Mouse (Mus musculus) forebrain, embryonic 11.5 days (tissue): ENCODE measurements around the gene Trpv2. TPM values are rescaled to one million over a fixed set of nuclear protein-coding genes. Genes with fewer than 3 reads are reported as not detected.

Source experiments
- ATAC-seq: fragments of 200-750 bp; cut with Nextera tagmentation; replicated peaks from 2 replicates; pipeline ENCODE4 v1.8.0; 2017; ENCODE audit warnings: moderate TSS enrichment; ENCODE audit not compliant: low FRiP score
- DNase-seq: peaks from one replicate; pipeline ENCODE4 v3.0.0-alpha.2; 2017; ENCODE audit warnings: low spot score
- H3K27ac ChIP-seq: fragments of 300-500 bp; sonication (generic); 2 replicates; pipeline ENCODE4 v1.5.1; 2014; ENCODE audit warnings: low read depth, low read length
- H3K27me3 ChIP-seq: fragments of 300-500 bp; sonication (generic); 2 replicates; pipeline ENCODE4 v1.6.1; 2014; ENCODE audit warnings: mild to moderate bottlenecking, low read length, mixed read lengths; ENCODE audit not compliant: control insufficient read depth, insufficient read depth
- H3K36me3 ChIP-seq: fragments of 300-500 bp; sonication (generic); 2 replicates; pipeline ENCODE4 v1.6.1; 2014; ENCODE audit warnings: mild to moderate bottlenecking, low read length, moderate library complexity, mixed read lengths; ENCODE audit not compliant: control insufficient read depth, insufficient read depth
- H3K4me1 ChIP-seq: fragments of 300-500 bp; sonication (generic); replicated peaks from 2 replicates; pipeline ENCODE4 v1.6.1; 2014; ENCODE audit warnings: low read length, mixed read lengths; ENCODE audit not compliant: control insufficient read depth, insufficient read depth
- H3K4me2 ChIP-seq: fragments of 300-500 bp; sonication (generic); 2 replicates; pipeline ENCODE4 v1.6.1; 2014; ENCODE audit warnings: low read depth, mild to moderate bottlenecking, low read length, moderate library complexity, mixed read lengths; ENCODE audit not compliant: severe bottlenecking
- H3K4me3 ChIP-seq: fragments of 300-500 bp; sonication (generic); 2 replicates; pipeline ENCODE4 v1.5.1; 2014; ENCODE audit warnings: low read depth, low read length
- H3K9ac ChIP-seq: fragments of 300-500 bp; sonication (generic); 2 replicates; pipeline ENCODE4 v1.6.1; 2014; ENCODE audit warnings: low read length
- H3K9me3 ChIP-seq: fragments of 300-500 bp; sonication (generic); 2 replicates; pipeline ENCODE4 v1.6.1; 2016; ENCODE audit warnings: low read length, mixed read lengths; ENCODE audit not compliant: control insufficient read depth
- WGBS: fragments of 180-500 bp; shearing (Covaris S2); extraction: QIAGEN DNeasy Blood & Tissue Kit; methylation state at CpG from one replicate; pipeline ENCODE4 v1.1.7; 2014; 5-methylcytosine and 5-hydroxymethylcytosine counted together
- polyA plus RNA-seq: library from polyadenylated mRNA; unstranded; fragments of >200 nt; fragmentation: Nextera tagmentation; extraction: Ambion mirVana; gene quantifications from 2 replicates; pipeline ENCODE4 v1.2.1, GENCODE M21; 2014

Gene Trpv2
- polyA plus RNA-seq, 1 experiment from 2014 or later: 3.1 TPM

GRCm38 (mm10) chr11:62566211-62566610 lies 8.1 kb upstream of the Trpv2 start:
- Histone ChIP-seq H3K36me3 (no peaks in the 10 kb centered on the region), H3K27ac (no peak overlapping the region), H3K9me3 (no peaks in the 10 kb centered on the region), H3K4me1 (no peaks in the 10 kb centered on the region), H3K9ac (no peak overlapping the region), H3K4me3 (no peak overlapping the region), H3K27me3 (no peaks in the 10 kb centered on the region), H3K4me2 (no peak overlapping the region)
- DNase-seq (no peak), ATAC-seq (no peak)
- 68% methylated on average over 1 of the region's 1 CpGs for WGBS

DNA sequence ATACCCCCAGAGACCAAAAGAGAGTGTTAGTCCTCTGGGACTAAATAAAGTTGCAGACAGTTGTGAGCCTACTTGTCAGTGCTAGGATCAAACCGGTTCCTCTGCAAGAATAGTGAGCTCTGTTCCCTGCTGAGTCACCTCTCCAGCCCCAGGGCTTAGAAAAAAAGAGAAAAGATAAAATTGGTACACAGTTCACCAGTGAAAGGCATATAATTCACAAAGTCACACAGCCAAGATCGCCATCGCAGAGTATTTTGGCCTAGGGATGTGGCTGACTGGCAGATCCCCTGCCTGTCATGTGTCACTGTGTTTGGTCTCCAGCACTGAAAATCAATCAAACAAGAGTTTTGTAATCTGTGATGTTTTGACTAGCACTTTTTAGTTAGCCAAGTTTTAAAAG lies 6.0 kb upstream of the Trpv2 start:
- ATAC-seq: no peak
- Histone ChIP-seq H3K9ac (no peak overlapping the region), H3K27ac (no peak overlapping the region), H3K4me3 (no peak overlapping the region), H3K9me3 (no peaks in the 10 kb centered on the region), H3K36me3 (no peaks in the 10 kb centered on the region), H3K4me1 (no peaks in the 10 kb centered on the region), H3K27me3 (no peaks in the 10 kb centered on the region), H3K4me2 (no peak overlapping the region)
- WGBS: 79% methylated on average over 3 of the region's 3 CpGs
- no peak for DNase-seq

GRCm38 (mm10) chr11:62574703-62575085 lies 408 bp downstream of the Trpv2 start:
- ATAC-seq (no peak), DNase-seq (no peak)
- no peak overlapping the region for H3K4me3 ChIP-seq
- no peaks in the 10 kb centered on the region for H3K9me3 ChIP-seq
- H3K4me2 ChIP-seq: no peak overlapping the region
- H3K9ac ChIP-seq: no peak overlapping the region
- peaks cover 8% of the 10 kb centered on the region; the same call in 1 of the 2 replicates for H3K4me1 ChIP-seq
- WGBS: 85% methylated on average over 4 of the region's 4 CpGs
- H3K27me3 ChIP-seq: peaks cover 3% of the 10 kb centered on the region; the same call in 1 of the 2 replicates
- H3K27ac ChIP-seq: no peak overlapping the region
- H3K36me3 ChIP-seq: no peaks in the 10 kb centered on the region

- 2% methylated on average over 9 of the region's 9 CpGs for WGBS
- peaks cover 3% of the 10 kb centered on the region; the same call in 1 of the 2 replicates for H3K27me3 ChIP-seq
- peaks cover 8% of the 10 kb centered on the region; the same call in 1 of the 2 replicates for H3K4me1 ChIP-seq
- peak overlapping the region; percentile 98 for H3K4me2 ChIP-seq
- peak; percentile 71 for ATAC-seq
- peak overlapping the region; percentile 59 for H3K9ac ChIP-seq
- H3K4me3 ChIP-seq: peak overlapping the region; percentile 44
- DNase-seq: peak; percentile 93
- no peaks in the 10 kb centered on the region for H3K36me3 ChIP-seq
- H3K9me3 ChIP-seq: no peaks in the 10 kb centered on the region
- H3K27ac ChIP-seq: no peak overlapping the region
Measured at GRCm38 (mm10) chr11:62575297-62575658, 992 bp downstream of the Trpv2 start.

DNA sequence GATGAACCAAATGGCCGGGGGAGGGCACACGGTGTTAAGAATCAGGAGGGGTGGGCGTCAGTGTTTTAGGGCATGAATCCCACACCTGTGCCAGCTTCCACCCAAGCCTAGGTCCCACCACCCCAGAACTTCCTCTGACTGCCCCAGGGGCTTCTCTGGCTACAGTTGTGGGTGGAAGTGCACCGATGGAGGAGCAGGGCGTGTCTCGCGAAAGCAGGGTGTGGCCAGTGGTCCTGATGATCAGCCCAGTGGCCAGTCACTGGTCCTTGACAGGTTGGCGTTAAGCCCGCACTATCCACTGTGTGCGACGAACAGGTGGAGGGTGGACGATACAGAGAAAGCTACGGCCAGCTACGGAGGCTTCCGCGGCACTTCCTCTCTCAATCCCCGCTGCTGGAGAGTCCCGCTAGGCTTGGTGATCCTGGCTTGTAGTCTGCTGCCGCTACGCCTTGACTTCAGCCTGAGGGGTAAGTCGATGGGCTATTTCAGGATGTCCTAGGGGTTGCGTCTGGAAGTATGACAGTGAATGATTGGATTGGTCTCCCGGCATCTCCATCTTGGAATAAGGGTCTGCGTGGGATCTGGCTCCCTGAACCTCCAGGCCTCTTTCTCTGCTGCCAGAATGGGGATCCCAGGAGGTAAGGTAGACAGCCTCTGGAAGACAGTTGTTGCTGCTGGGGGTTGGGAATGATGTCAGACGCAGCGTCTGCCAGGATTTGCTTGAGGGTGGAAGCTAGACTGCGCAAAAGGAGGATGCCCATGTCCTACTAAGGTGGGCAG lies 1.6 kb downstream of the Trpv2 start:
- 7% methylated on average over 27 of the region's 27 CpGs for WGBS
- H3K9me3 ChIP-seq: no peaks in the 10 kb centered on the region
- no peaks in the 10 kb centered on the region for H3K36me3 ChIP-seq
- peak overlapping the region; percentile 98 for H3K4me2 ChIP-seq
- peaks cover 3% of the 10 kb centered on the region; the same call in 1 of the 2 replicates for H3K27me3 ChIP-seq
- H3K27ac ChIP-seq: no peak overlapping the region
- DNase-seq (no peak), ATAC-seq (peak; percentile 55)
- peak overlapping the region; percentile 44 for H3K4me3 ChIP-seq
- H3K4me1 ChIP-seq: peaks cover 8% of the 10 kb centered on the region; the same call in 1 of the 2 replicates
- peak overlapping the region; percentile 59 for H3K9ac ChIP-seq

DNA sequence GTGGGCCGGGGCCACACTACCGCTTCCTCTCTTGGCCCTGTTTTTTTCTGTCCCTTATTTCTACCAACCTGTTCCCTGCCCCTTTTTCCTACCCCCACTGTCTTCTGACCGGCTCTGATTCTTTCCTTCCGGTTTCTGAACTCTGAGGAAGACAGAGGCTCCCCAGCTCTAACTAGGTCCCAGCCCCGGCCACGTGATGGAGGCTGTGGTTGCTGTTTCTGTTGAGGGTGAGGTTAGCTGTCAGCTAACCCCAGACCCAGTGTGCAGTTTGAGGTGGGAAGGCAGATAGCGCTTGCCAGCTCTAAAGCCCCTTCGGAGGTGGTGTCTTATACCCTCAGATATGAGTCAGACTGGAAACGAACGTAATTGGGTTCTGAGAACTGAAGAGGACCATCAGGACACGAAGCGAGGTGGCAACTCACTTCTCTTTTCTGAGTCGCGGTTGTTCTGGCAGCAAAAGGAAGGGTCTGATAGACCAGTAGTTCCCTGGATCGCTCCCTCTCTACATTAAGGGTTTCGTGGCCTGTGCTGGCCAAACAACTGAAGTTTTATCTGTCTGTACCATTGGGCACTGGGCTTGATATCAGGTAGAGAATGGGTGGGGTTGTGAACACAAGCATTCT lies 2.4 kb downstream of the Trpv2 start:
- Histone ChIP-seq H3K4me1 (peaks cover 8% of the 10 kb centered on the region; the same call in 1 of the 2 replicates), H3K9me3 (no peaks in the 10 kb centered on the region), H3K9ac (no peak overlapping the region), H3K27me3 (peaks cover 3% of the 10 kb centered on the region; the same call in 1 of the 2 replicates), H3K36me3 (no peaks in the 10 kb centered on the region), H3K27ac (no peak overlapping the region), H3K4me2 (no peak overlapping the region; the same call in 1 of the 2 replicates), H3K4me3 (peak overlapping the region; percentile 44)
- ATAC-seq (no peak), DNase-seq (no peak)
- 66% methylated on average over 16 of the region's 16 CpGs for WGBS

GRCm38 (mm10) chr11:62583031-62583430 lies 8.7 kb downstream of the Trpv2 start:
- 67% methylated on average over 6 of the region's 6 CpGs for WGBS
- H3K9me3 ChIP-seq: no peaks in the 10 kb centered on the region
- H3K4me1 ChIP-seq: no peaks in the 10 kb centered on the region
- H3K9ac ChIP-seq: no peak overlapping the region
- no peak for DNase-seq
- no peaks in the 10 kb centered on the region for H3K27me3 ChIP-seq
- H3K4me2 ChIP-seq: no peak overlapping the region
- H3K27ac ChIP-seq: no peak overlapping the region
- H3K4me3 ChIP-seq: no peak overlapping the region
- no peaks in the 10 kb centered on the region for H3K36me3 ChIP-seq
- ATAC-seq: no peak

DNA sequence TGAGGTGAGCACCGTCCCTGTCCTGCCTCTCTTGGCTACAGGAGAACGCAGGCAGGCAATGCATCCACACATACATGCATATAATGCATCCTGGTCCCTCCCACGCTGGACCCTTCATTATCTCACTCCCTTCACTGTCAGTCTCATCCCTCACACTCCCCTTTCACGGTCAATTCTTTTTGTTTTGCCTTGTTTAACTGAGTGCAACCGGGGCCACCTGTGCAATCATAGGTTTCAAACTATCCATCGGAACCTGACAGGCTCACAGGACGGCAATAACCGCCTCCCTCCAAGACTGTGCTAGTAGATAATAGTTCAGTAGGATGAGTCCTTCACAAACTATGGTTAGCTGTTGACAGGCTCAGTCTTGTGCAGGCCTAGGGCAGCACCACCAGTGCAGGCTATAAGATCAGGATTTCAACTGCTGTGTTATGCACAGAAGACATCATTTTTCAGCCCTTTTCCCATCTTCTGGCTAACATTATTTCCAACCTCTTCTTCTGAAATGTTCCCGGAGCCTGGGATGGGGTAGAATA lies 10.5 kb downstream of the Trpv2 start:
- Histone ChIP-seq H3K4me2 (no peak overlapping the region), H3K9me3 (no peaks in the 10 kb centered on the region)
- WGBS: 88% methylated on average over 9 of the region's 9 CpGs

More for the DNA sequence above, 10.5 kb downstream of the Trpv2 start:
- Histone ChIP-seq H3K4me1 (no peaks in the 10 kb centered on the region), H3K9ac (no peak overlapping the region), H3K36me3 (no peaks in the 10 kb centered on the region), H3K27me3 (no peaks in the 10 kb centered on the region), H3K4me3 (no peak overlapping the region), H3K27ac (no peak overlapping the region)
- no peak for DNase-seq
- no peak for ATAC-seq
